12 mouse cellular contexts compared by ENCODE assay signal in the genomic region with DNA sequence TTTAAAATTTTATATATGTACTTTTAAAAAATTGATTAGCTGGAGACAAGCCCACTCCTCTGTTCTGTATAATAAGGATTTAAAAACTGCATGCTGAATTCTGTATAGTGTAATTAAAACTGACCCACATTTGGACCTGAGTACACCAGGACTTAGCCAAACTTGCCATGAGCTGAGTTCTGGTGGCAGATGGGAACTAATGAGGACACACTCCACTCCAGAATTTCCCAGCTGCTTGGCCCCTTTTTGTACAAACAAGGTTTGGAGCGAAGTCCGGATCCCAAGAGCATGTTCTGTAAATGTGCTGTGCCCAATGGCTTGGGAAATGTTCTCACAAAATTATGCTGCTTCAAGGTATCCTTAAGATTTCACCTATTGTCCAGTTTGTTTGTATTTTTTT.
DNase-seq lines count a peak whose midpoint lies in the region; ATAC-seq and TF ChIP-seq lines count a peak whose summit lies in the region.
"Had no signal": no experiment of that assay in that cellular context is flagged by ENCODE, and none has a peak within 500 bp of the region (broad histone marks: within the 10 kb centered on the region; RNA-seq: fewer than 3 reads in every experiment).

No protein-coding gene starts in this region.

- TF ChIP-seq POLR2A in brain, embryonic 14.5 days (IDR thresholded peaks at IDR 0.05; ENCODE audit: borderline replicate concordance, extremely low read depth, insufficient read depth, insufficient read length, poor library complexity, severe bottlenecking), result no peak

- H3K9me3 ChIP-seq in hindbrain, postnatal 0 days (ENCODE audit: low read length), result no peaks in the 10 kb centered on the region
- H3K9me3 ChIP-seq in hindbrain, embryonic 12.5 days (replicated peaks), result no peaks in the 10 kb centered on the region
- no peaks in the 10 kb centered on the region for H3K9me3 ChIP-seq in stomach, postnatal 0 days (ENCODE audit: control insufficient read depth, low read length)
- H3K9me3 ChIP-seq: heart, embryonic 15.5 days; midbrain, embryonic 10.5 days; neural tube, embryonic 12.5 days had no signal

- TF ChIP-seq EP300 in stomach, postnatal 0 days (optimal IDR thresholded peaks at IDR 0.05), result no peak

- no peak overlapping the region for H3K9ac ChIP-seq in hindbrain, postnatal 0 days (replicated peaks; ENCODE audit: low read length)
- no peak overlapping the region for H3K9ac ChIP-seq in hindbrain, embryonic 12.5 days
- no peak overlapping the region for H3K9ac ChIP-seq in stomach, postnatal 0 days (ENCODE audit: low read length)
- H3K9ac ChIP-seq: heart, embryonic 15.5 days; neural tube, embryonic 12.5 days had no signal

- no peaks in the 10 kb centered on the region for H3K27me3 ChIP-seq in hindbrain, postnatal 0 days (ENCODE audit: insufficient read depth, low read length)
- H3K27me3 ChIP-seq in hindbrain, embryonic 12.5 days, result no peaks in the 10 kb centered on the region
- H3K27me3 ChIP-seq in stomach, postnatal 0 days (ENCODE audit: control insufficient read depth, insufficient read depth, low read length), result no peaks in the 10 kb centered on the region
- H3K27me3 ChIP-seq: heart, embryonic 15.5 days; neural tube, embryonic 12.5 days had no signal

- no peak overlapping the region for H3K4me2 ChIP-seq in hindbrain, postnatal 0 days (ENCODE audit: low read depth, low read length)
- no peak overlapping the region for H3K4me2 ChIP-seq in hindbrain, embryonic 12.5 days (replicated peaks)
- no peak overlapping the region for H3K4me2 ChIP-seq in stomach, postnatal 0 days (replicated peaks; ENCODE audit: low read depth)
- H3K4me2 ChIP-seq: heart, embryonic 15.5 days; neural tube, embryonic 12.5 days had no signal

- WGBS in hindbrain, postnatal 0 days, result 58% methylated on average over 2 of the region's 2 CpGs
- WGBS in hindbrain, embryonic 12.5 days, result 85% methylated on average over 2 of the region's 2 CpGs
- 53% methylated on average over 2 of the region's 2 CpGs for WGBS in stomach, postnatal 0 days

- H3K36me3 ChIP-seq in hindbrain, postnatal 0 days (ENCODE audit: insufficient read depth, low read length), result no peaks in the 10 kb centered on the region
- no peaks in the 10 kb centered on the region for H3K36me3 ChIP-seq in hindbrain, embryonic 12.5 days
- H3K36me3 ChIP-seq in stomach, postnatal 0 days (ENCODE audit: control insufficient read depth, insufficient read depth, low read length), result no peaks in the 10 kb centered on the region
- H3K36me3 ChIP-seq: heart, embryonic 15.5 days; midbrain, embryonic 10.5 days; neural tube, embryonic 12.5 days had no signal

- peak; percentile 53; the same call in 1 of the 2 replicates for ATAC-seq in hindbrain, postnatal 0 days
- no peak for ATAC-seq in hindbrain, embryonic 12.5 days (ENCODE audit: low FRiP score)
- ATAC-seq in stomach, postnatal 0 days (ENCODE audit: low FRiP score, low TSS enrichment), result no peak

- DNase-seq in hindbrain, postnatal 0 days (ENCODE audit: low spot score), result peak; percentile 56
- DNase-seq in brain, embryonic 14.5 days (ENCODE audit: low read depth), result peak; percentile 67
- peak; percentile 76 for DNase-seq in cerebellum, adult 11 months
- DNase-seq in layer of hippocampus, adult 11-12 months (ENCODE audit: low spot score), result peak; percentile 42
- no peak for DNase-seq in stomach, postnatal 0 days (ENCODE audit: low spot score)
- DNase-seq in adrenal gland, adult 2 months, result no peak
- no peak for DNase-seq in kidney, postnatal 10 days
- DNase-seq: spleen, adult 18-20 months had no signal

- no peak for TF ChIP-seq CTCF in hindbrain, postnatal 0 days (IDR thresholded peaks at IDR 0.05; ENCODE audit: low read depth)
- TF ChIP-seq CTCF in brain, embryonic 14.5 days (IDR thresholded peaks at IDR 0.05; ENCODE audit: borderline replicate concordance, extremely low read depth, insufficient read depth, insufficient read length), result no peak
- TF ChIP-seq CTCF in stomach, postnatal 0 days (IDR thresholded peaks at IDR 0.05; ENCODE audit: low read depth), result no peak

- no peak overlapping the region for H3K4me3 ChIP-seq in hindbrain, postnatal 0 days (ENCODE audit: low read length)
- no peak overlapping the region for H3K4me3 ChIP-seq in hindbrain, embryonic 12.5 days
- H3K4me3 ChIP-seq in stomach, postnatal 0 days (ENCODE audit: low read depth, low read length), result no peak overlapping the region
- H3K4me3 ChIP-seq: heart, embryonic 15.5 days; midbrain, embryonic 10.5 days; neural tube, embryonic 12.5 days had no signal

- no peak overlapping the region for H3K27ac ChIP-seq in hindbrain, postnatal 0 days
- H3K27ac ChIP-seq in hindbrain, embryonic 12.5 days, result no peak overlapping the region
- no peak overlapping the region for H3K27ac ChIP-seq in stomach, postnatal 0 days (replicated peaks)
- H3K27ac ChIP-seq: heart, embryonic 15.5 days; midbrain, embryonic 10.5 days; neural tube, embryonic 12.5 days had no signal

- H3K4me1 ChIP-seq in hindbrain, postnatal 0 days (ENCODE audit: insufficient read depth, low read length), result no peaks in the 10 kb centered on the region
- H3K4me1 ChIP-seq in hindbrain, embryonic 12.5 days, result peaks cover 3% of the 10 kb centered on the region; the same call in 1 of the 2 replicates
- H3K4me1 ChIP-seq in stomach, postnatal 0 days (replicated peaks; ENCODE audit: control insufficient read depth, insufficient read depth), result no peaks in the 10 kb centered on the region
- H3K4me1 ChIP-seq: heart, embryonic 15.5 days; midbrain, embryonic 10.5 days; neural tube, embryonic 12.5 days had no signal

Comparison
In these comparisons a context has a peak if more than half of its experiments do, and no peak if none do; other contexts are left out.
1. DNase-seq: peak in hindbrain, postnatal 0 days (single experiment), brain, embryonic 14.5 days (single experiment), cerebellum, adult 11 months (single experiment) and layer of hippocampus, adult 11-12 months (single experiment); none in stomach, postnatal 0 days (single experiment), adrenal gland, adult 2 months (single experiment) and kidney, postnatal 10 days (single experiment).